Mouse (Mus musculus): ENCODE measurements around the gene Plod2. TPM values are rescaled to one million over a fixed set of nuclear protein-coding genes. Genes with fewer than 3 reads are reported as not detected.
A peak's percentile ranks its signal among the peaks of the same experiment; 100 is the strongest.

The Plod2 gene
- 29.5 and 39.5 TPM in 2 replicates for polyA plus RNA-seq (2016; fragmentation: Nextera tagmentation; extraction: Ambion mirVana)

GRCm38 (mm10) chr9:92541977-92542561 is at the start of gene Plod2:
Gene Plod2 (plus strand): TSS chr9:92542223.
- H3K4me3 ChIP-seq, result peak within 1 kb of the TSS; percentile 88
- H3K9me3 ChIP-seq, result no peaks in the 10 kb centered on the region
- peak within 1 kb of the TSS; percentile 94 for H3K27ac ChIP-seq
- peak; percentile 91 for DNase-seq (ENCODE audit: low spot score)
- 0 out of 2 replicates have a peak, but pooled peaks cover 2% of the 10 kb centered on the region for H3K36me3 ChIP-seq
- peaks cover 16% of the 10 kb centered on the region; the same call in 1 of the 2 replicates for H3K4me1 ChIP-seq
- under 1% methylated on average over 63 of the region's 67 CpGs for WGBS
- no peaks in the 10 kb centered on the region for H3K27me3 ChIP-seq (ENCODE audit: insufficient read depth, poor library complexity, severe bottlenecking)

- WGBS, result 48% methylated on average over 12 of the region's 12 CpGs
- H3K4me3 ChIP-seq, result no peak overlapping the region
- no peaks in the 10 kb centered on the region for H3K9me3 ChIP-seq
- H3K36me3 ChIP-seq, result no peaks in the 10 kb centered on the region
- no peaks in the 10 kb centered on the region for H3K27me3 ChIP-seq (ENCODE audit: insufficient read depth, poor library complexity, severe bottlenecking)
- DNase-seq (ENCODE audit: low spot score), result peak; percentile 78
- no peak overlapping the region for H3K27ac ChIP-seq
- no peaks in the 10 kb centered on the region for H3K4me1 ChIP-seq
These were observed 42.2 kb upstream of the Plod2 start for GRCm38 (mm10) chr9:92499710-92500410.

- Histone ChIP-seq H3K9me3 (no peaks in the 10 kb centered on the region), H3K4me3 (no peak overlapping the region), H3K36me3 (no peaks in the 10 kb centered on the region), H3K27me3 (ENCODE audit: insufficient read depth, poor library complexity, severe bottlenecking) (no peaks in the 10 kb centered on the region), H3K4me1 (no peaks in the 10 kb centered on the region), H3K27ac (no peak overlapping the region)
- WGBS, result 78% methylated on average over 3 of the region's 3 CpGs
- no peak for DNase-seq (ENCODE audit: low spot score)
These were observed 37.8 kb upstream of the Plod2 start for GRCm38 (mm10) chr9:92504256-92504655.

- WGBS, result 62% methylated on average over 1 of the region's 1 CpGs
- no peaks in the 10 kb centered on the region for H3K9me3 ChIP-seq
- no peaks in the 10 kb centered on the region for H3K4me1 ChIP-seq
- H3K27ac ChIP-seq, result no peak overlapping the region
- no peaks in the 10 kb centered on the region for H3K36me3 ChIP-seq
- no peak for DNase-seq (ENCODE audit: low spot score)
- no peaks in the 10 kb centered on the region for H3K27me3 ChIP-seq (ENCODE audit: insufficient read depth, poor library complexity, severe bottlenecking)
- H3K4me3 ChIP-seq, result no peak overlapping the region
These were observed 37.1 kb upstream of the Plod2 start for GRCm38 (mm10) chr9:92504889-92505288.

GRCm38 (mm10) chr9:92511696-92512095 is 30.3 kb upstream of the Plod2 start:
- no peaks in the 10 kb centered on the region for H3K36me3 ChIP-seq
- no peak for DNase-seq (ENCODE audit: low spot score)
- H3K4me3 ChIP-seq, result no peak overlapping the region
- no peaks in the 10 kb centered on the region for H3K9me3 ChIP-seq
- H3K4me1 ChIP-seq, result no peaks in the 10 kb centered on the region
- H3K27me3 ChIP-seq (ENCODE audit: insufficient read depth, poor library complexity, severe bottlenecking), result no peaks in the 10 kb centered on the region
- H3K27ac ChIP-seq, result no peak overlapping the region

- Histone ChIP-seq H3K4me1 (no peaks in the 10 kb centered on the region), H3K9me3 (peaks cover 4% of the 10 kb centered on the region; the same call in 1 of the 2 replicates), H3K27ac (no peak overlapping the region), H3K4me3 (no peak overlapping the region), H3K36me3 (0 out of 2 replicates have a peak, but pooled peaks cover 4% of the 10 kb centered on the region), H3K27me3 (ENCODE audit: insufficient read depth, poor library complexity, severe bottlenecking) (no peaks in the 10 kb centered on the region)
- 89% methylated on average over 12 of the region's 12 CpGs for WGBS
- no peak for DNase-seq (ENCODE audit: low spot score)
These were observed 25.0 kb upstream of the Plod2 start for GRCm38 (mm10) chr9:92517036-92517435.

- no peaks in the 10 kb centered on the region for H3K4me1 ChIP-seq
- H3K27ac ChIP-seq, result no peak overlapping the region
- DNase-seq (ENCODE audit: low spot score), result no peak
- WGBS, result 86% methylated on average over 10 of the region's 10 CpGs
- peaks cover 4% of the 10 kb centered on the region; the same call in 1 of the 2 replicates for H3K9me3 ChIP-seq
- 0 out of 2 replicates have a peak, but pooled peaks cover 4% of the 10 kb centered on the region for H3K36me3 ChIP-seq
- H3K4me3 ChIP-seq, result no peak overlapping the region
- H3K27me3 ChIP-seq (ENCODE audit: insufficient read depth, poor library complexity, severe bottlenecking), result no peaks in the 10 kb centered on the region
These were observed 21.3 kb upstream of the Plod2 start for GRCm38 (mm10) chr9:92520751-92521150.

GRCm38 (mm10) chr9:92524506-92524905 is 17.5 kb upstream of the Plod2 start:
- no peak for DNase-seq (ENCODE audit: low spot score)
- no peaks in the 10 kb centered on the region for H3K4me1 ChIP-seq
- 75% methylated on average over 4 of the region's 4 CpGs for WGBS
- H3K36me3 ChIP-seq, result no peaks in the 10 kb centered on the region
- no peak overlapping the region for H3K27ac ChIP-seq
- H3K27me3 ChIP-seq (ENCODE audit: insufficient read depth, poor library complexity, severe bottlenecking), result no peaks in the 10 kb centered on the region
- no peaks in the 10 kb centered on the region for H3K9me3 ChIP-seq
- H3K4me3 ChIP-seq, result no peak overlapping the region

GRCm38 (mm10) chr9:92530055-92530454 is 12.0 kb upstream of the Plod2 start:
- H3K36me3 ChIP-seq, result no peaks in the 10 kb centered on the region
- no peaks in the 10 kb centered on the region for H3K4me1 ChIP-seq
- WGBS, result 85% methylated on average over 3 of the region's 3 CpGs
- H3K27ac ChIP-seq, result no peak overlapping the region
- no peaks in the 10 kb centered on the region for H3K27me3 ChIP-seq (ENCODE audit: insufficient read depth, poor library complexity, severe bottlenecking)
- H3K9me3 ChIP-seq, result no peaks in the 10 kb centered on the region
- no peak overlapping the region for H3K4me3 ChIP-seq
- DNase-seq (ENCODE audit: low spot score), result no peak

GRCm38 (mm10) chr9:92537735-92538134 is 4.3 kb upstream of the Plod2 start:
- 0 out of 2 replicates have a peak, but pooled peaks cover 2% of the 10 kb centered on the region for H3K36me3 ChIP-seq
- 65% methylated on average over 6 of the region's 6 CpGs for WGBS
- DNase-seq (ENCODE audit: low spot score), result no peak
- H3K27me3 ChIP-seq (ENCODE audit: insufficient read depth, poor library complexity, severe bottlenecking), result no peaks in the 10 kb centered on the region
- peaks cover 6% of the 10 kb centered on the region; the same call in 1 of the 2 replicates for H3K4me1 ChIP-seq
- H3K9me3 ChIP-seq, result no peaks in the 10 kb centered on the region
- no peak overlapping the region for H3K4me3 ChIP-seq
- no peak overlapping the region for H3K27ac ChIP-seq

- H3K4me3 ChIP-seq, result no peak overlapping the region
- H3K4me1 ChIP-seq, result peaks cover 6% of the 10 kb centered on the region; the same call in 1 of the 2 replicates
- H3K36me3 ChIP-seq, result 0 out of 2 replicates have a peak, but pooled peaks cover 2% of the 10 kb centered on the region
- no peak for DNase-seq (ENCODE audit: low spot score)
- H3K27ac ChIP-seq, result no peak overlapping the region
- 85% methylated on average over 6 of the region's 6 CpGs for WGBS
- H3K27me3 ChIP-seq (ENCODE audit: insufficient read depth, poor library complexity, severe bottlenecking), result no peaks in the 10 kb centered on the region
- no peaks in the 10 kb centered on the region for H3K9me3 ChIP-seq
These were observed 3.8 kb upstream of the Plod2 start for GRCm38 (mm10) chr9:92538216-92538615.

- peak; percentile 80 for DNase-seq (ENCODE audit: low spot score)
- Histone ChIP-seq H3K9me3 (no peaks in the 10 kb centered on the region), H3K27ac (peak overlapping the region; percentile 94), H3K27me3 (ENCODE audit: insufficient read depth, poor library complexity, severe bottlenecking) (no peaks in the 10 kb centered on the region), H3K4me1 (peaks cover 16% of the 10 kb centered on the region; the same call in 1 of the 2 replicates), H3K4me3 (peak overlapping the region; percentile 88), H3K36me3 (0 out of 2 replicates have a peak, but pooled peaks cover 2% of the 10 kb centered on the region)
- 5% methylated on average over 31 of the region's 31 CpGs for WGBS
These were observed 781 bp downstream of the Plod2 start for GRCm38 (mm10) chr9:92542591-92543416.

Data from heart, embryonic 10.5 days (tissue).